Mouse (Mus musculus) MEL (cell line): ENCODE measurements around the gene Fank1. TPM values are rescaled to one million over a fixed set of nuclear protein-coding genes. Genes with fewer than 3 reads are reported as not detected.

Experiments
- DNase-seq: peaks from one replicate; pipeline ENCODE4 v3.0.0; 2011; ENCODE audit warnings: low read depth, low spot score
- H3K27ac ChIP-seq: 2 replicates; pipeline ENCODE4 v1.5.1; 2012; ENCODE audit warnings: low read depth, mild to moderate bottlenecking, control low read depth, low read length, moderate library complexity; ENCODE audit not compliant: control insufficient read depth
- H3K27me3 ChIP-seq, 2 experiments: fragments of 150-350 bp in 1 of 2; sonication (generic) in 1 of 2; 2 replicates each; pipeline ENCODE4 v1.6.1; 2012; ENCODE audit warnings: low read length in 2 of 2, mild to moderate bottlenecking in 2 of 2, improper control_type of control experiment in 1 of 2, moderate library complexity in 1 of 2; ENCODE audit not compliant: insufficient read depth in 2 of 2, control insufficient read depth in 1 of 2
- H3K36me3 ChIP-seq, 2 experiments: 2 replicates each; pipeline ENCODE4 v1.6.1; 2012 to 2014; ENCODE audit warnings: low read length in 2 of 2, improper control_type of control experiment in 1 of 2, inconsistent platforms in 1 of 2, mild to moderate bottlenecking in 1 of 2; ENCODE audit not compliant: insufficient read depth in 2 of 2, control insufficient read depth in 1 of 2
- H3K4me1 ChIP-seq, 2 experiments: fragments of 150-350 bp in 1 of 2; sonication (generic) in 1 of 2; 2 replicates each; pipeline ENCODE4 v1.6.1; 2012; ENCODE audit warnings: low read length in 2 of 2, improper control_type of control experiment in 1 of 2, mild to moderate bottlenecking in 1 of 2; ENCODE audit not compliant: insufficient read depth in 2 of 2, control insufficient read depth in 1 of 2
- H3K4me3 ChIP-seq, 2 experiments: fragments of 150-350 bp in 1 of 2; sonication (generic) in 1 of 2; 2 replicates each; pipeline ENCODE4 v1.5.1; 2012; ENCODE audit warnings: low read depth in 2 of 2, low read length in 2 of 2, mild to moderate bottlenecking in 2 of 2, moderate library complexity in 2 of 2, control low read depth in 1 of 2, improper control_type of control experiment in 1 of 2; ENCODE audit not compliant: control insufficient read depth in 1 of 2, insufficient read depth in 1 of 2
- H3K79me2 ChIP-seq: 2 replicates; pipeline ENCODE4 v1.6.1; 2012; ENCODE audit warnings: mild to moderate bottlenecking, low read length, moderate library complexity; ENCODE audit not compliant: control insufficient read depth, poor library complexity, insufficient read depth
- H3K9ac ChIP-seq: 2 replicates; pipeline ENCODE4 v1.6.1; 2012; ENCODE audit warnings: low read depth, mild to moderate bottlenecking, control low read depth, low read length, moderate library complexity; ENCODE audit not compliant: control insufficient read depth, poor library complexity, severe bottlenecking
- H3K9me3 ChIP-seq: fragments of 150-350 bp; sonication (generic); replicated peaks from 2 replicates; pipeline ENCODE4 v1.6.1; 2012; ENCODE audit warnings: mild to moderate bottlenecking, low read length, improper control_type of control experiment, moderate library complexity; ENCODE audit not compliant: insufficient read depth
- BHLHE40 ChIP-seq: IDR thresholded peaks from 2 replicates; pipeline ENCODE4 v1.6.1; 2012; ENCODE audit warnings: low read depth, mild to moderate bottlenecking, inconsistent platforms, low read length, improper control_type of control experiment, borderline replicate concordance
- CHD1 ChIP-seq: IDR thresholded peaks from 2 replicates; pipeline ENCODE4 v1.6.1; 2012; ENCODE audit warnings: low read depth, mild to moderate bottlenecking, inconsistent platforms, low read length, improper control_type of control experiment
- CTCF ChIP-seq, 3 experiments: IDR thresholded peaks in 2 of 3; conservative IDR thresholded peaks in 1 of 3; 2 replicates each; pipeline ENCODE4 v1.5.1; 2011 to 2012; ENCODE audit warnings: low read length in 3 of 3, low read depth in 2 of 3, mild to moderate bottlenecking in 2 of 3, improper control_type of control experiment in 1 of 3, inconsistent platforms in 1 of 3, mixed read lengths in 1 of 3, moderate library complexity in 1 of 3; ENCODE audit not compliant: control insufficient read depth in 1 of 3, insufficient read depth in 1 of 3, poor library complexity in 1 of 3, severe bottlenecking in 1 of 3
- E2F4 ChIP-seq: IDR thresholded peaks from 2 replicates; pipeline ENCODE4 v1.6.1; 2011; ENCODE audit warnings: low read depth, low read length, improper control_type of control experiment, borderline replicate concordance
- GATA1 ChIP-seq: IDR thresholded peaks from 2 replicates; pipeline ENCODE4 v1.6.1; 2011; ENCODE audit warnings: low read depth, low read length, improper control_type of control experiment
- HCFC1 ChIP-seq: IDR thresholded peaks from 2 replicates; pipeline ENCODE4 v1.6.1; 2012; ENCODE audit warnings: low read depth, mild to moderate bottlenecking, inconsistent platforms, low read length, improper control_type of control experiment, moderate library complexity
- KAT2A ChIP-seq: conservative IDR thresholded peaks from 2 replicates; pipeline ENCODE4 v1.6.1; 2012; ENCODE audit warnings: low read depth, low read length, improper control_type of control experiment, inconsistent platforms
- MAZ ChIP-seq: IDR thresholded peaks from 2 replicates; pipeline ENCODE4 v1.6.1; 2012; ENCODE audit warnings: low read depth, mild to moderate bottlenecking, inconsistent platforms, low read length, improper control_type of control experiment
- MEF2A ChIP-seq: IDR thresholded peaks from 2 replicates; pipeline ENCODE4 v1.6.1; 2014; ENCODE audit warnings: low read depth, mild to moderate bottlenecking, inconsistent platforms, low read length, improper control_type of control experiment; ENCODE audit not compliant: poor library complexity, insufficient replicate concordance, severe bottlenecking; ENCODE audit errors: extremely low read depth
- MXI1 ChIP-seq: IDR thresholded peaks from 2 replicates; pipeline ENCODE4 v1.6.1; 2011; ENCODE audit warnings: mild to moderate bottlenecking, low read depth, low read length, improper control_type of control experiment
- MYB ChIP-seq: IDR thresholded peaks from 2 replicates; pipeline ENCODE4 v1.6.1; 2011; ENCODE audit warnings: mild to moderate bottlenecking, low read depth, low read length, improper control_type of control experiment
- MYC ChIP-seq: IDR thresholded peaks from 2 replicates; pipeline ENCODE4 v1.6.1; 2011; ENCODE audit warnings: low read depth, mild to moderate bottlenecking, low read length, improper control_type of control experiment, moderate library complexity
- NRF1 ChIP-seq: IDR thresholded peaks from 2 replicates; pipeline ENCODE4 v1.6.1; 2014; ENCODE audit warnings: low read depth, mild to moderate bottlenecking, inconsistent platforms, low read length, improper control_type of control experiment, moderate library complexity; ENCODE audit not compliant: poor library complexity, insufficient read depth, severe bottlenecking
- POLR2AphosphoS5 ChIP-seq: IDR thresholded peaks from 2 replicates; pipeline ENCODE4 v1.6.1; 2012; ENCODE audit warnings: low read depth, borderline replicate concordance, mild to moderate bottlenecking, inconsistent platforms, low read length, moderate library complexity, mixed read lengths
- RAD21 ChIP-seq: IDR thresholded peaks from 2 replicates; pipeline ENCODE4 v1.6.1; 2011; ENCODE audit warnings: mild to moderate bottlenecking, low read depth, low read length, improper control_type of control experiment
- RCOR1 ChIP-seq: IDR thresholded peaks from 2 replicates; pipeline ENCODE4 v1.6.1; 2012; ENCODE audit warnings: low read depth, mild to moderate bottlenecking, inconsistent platforms, low read length, improper control_type of control experiment
- SIN3A ChIP-seq: IDR thresholded peaks from 2 replicates; pipeline ENCODE4 v1.6.1; 2012; ENCODE audit warnings: low read length, improper control_type of control experiment, inconsistent platforms
- SMC3 ChIP-seq: IDR thresholded peaks from 2 replicates; pipeline ENCODE4 v1.6.1; 2011; ENCODE audit warnings: low read depth, low read length, improper control_type of control experiment
- TBP ChIP-seq: IDR thresholded peaks from 2 replicates; pipeline ENCODE4 v1.8.0; 2011; ENCODE audit warnings: low read depth, low read length, improper control_type of control experiment
- UBTF ChIP-seq: IDR thresholded peaks from 2 replicates; pipeline ENCODE4 v1.6.1; 2012; ENCODE audit warnings: low read depth, mild to moderate bottlenecking, inconsistent platforms, low read length, improper control_type of control experiment, moderate library complexity, borderline replicate concordance; ENCODE audit not compliant: insufficient read depth
- ZKSCAN1 ChIP-seq: IDR thresholded peaks from 2 replicates; pipeline ENCODE4 v1.6.1; 2012; ENCODE audit warnings: low read depth, mild to moderate bottlenecking, inconsistent platforms, low read length, improper control_type of control experiment, moderate library complexity
- ZMIZ1 ChIP-seq: IDR thresholded peaks from 2 replicates; pipeline ENCODE4 v1.6.1; 2012; ENCODE audit warnings: low read depth, mild to moderate bottlenecking, inconsistent platforms, low read length, improper control_type of control experiment, moderate library complexity
- ZNF384 ChIP-seq: IDR thresholded peaks from 2 replicates; pipeline ENCODE4 v1.6.1; 2012; ENCODE audit warnings: low read depth, mild to moderate bottlenecking, inconsistent platforms, low read length, improper control_type of control experiment
- polyA plus RNA-seq, 2 experiments: library from polyadenylated mRNA; stranded (reverse) in 1 of 2; unstranded in 1 of 2; fragments of >175 nt in 1 of 2; fragments of >200 nt in 1 of 2; gene quantifications; 2 replicates each; pipeline versions ENCODE4 v1.2.1 to v1.2.4; 2012; ENCODE audit warnings: low replicate concordance in 2 of 2, low read depth in 1 of 2; ENCODE audit not compliant: insufficient read length in 2 of 2, insufficient read depth in 1 of 2, missing spikeins in 1 of 2
- total RNA-seq: library from RNA; depleted of rRNA; stranded (reverse); fragments of 300-350 nt; gene quantifications from 2 replicates; pipeline ENCODE4 v1.2.3, GENCODE M21; 2012

Fank1 gene
- total and polyA plus RNA-seq, 3 experiments = 0.17 to 1.8 TPM; not detected in 1

- Histone ChIP-seq H3K36me3 (no peaks in the 10 kb centered on the region; a peak in 1 of 4 replicates), H3K27me3 (no peaks in the 10 kb centered on the region), H3K9ac (no peak overlapping the region), H3K4me1 (no peaks in the 10 kb centered on the region), H3K27ac (no peak overlapping the region), H3K79me2 (no peaks in the 10 kb centered on the region), H3K4me3 (no peak overlapping the region), H3K9me3 (no peaks in the 10 kb centered on the region)
- no peak for DNase-seq
- TF ChIP-seq UBTF (no peak), KAT2A (no peak), CTCF (IDR thresholded peaks at IDR 0.05 in 2 of 3, conservative IDR thresholded peaks at IDR 0.05 in 1 of 3; ENCODE audit: control insufficient read depth in 1 of 3, insufficient read depth in 1 of 3, low read depth in 2 of 3, low read length in 3 of 3, poor library complexity in 1 of 3, severe bottlenecking in 1 of 3) (peak in 2 of 3 experiments; percentile 21 to 41; a peak in 3 of 6 replicates), MYC (no peak), ZNF384 (no peak), MYB (no peak), BHLHE40 (no peak), HCFC1 (no peak), CHD1 (no peak), SIN3A (no peak), SMC3 (peak; percentile 18; the same call in 1 of the 2 replicates), RAD21 (peak; percentile 23), RCOR1 (no peak), GATA1 (no peak), TBP (no peak), MAZ (no peak)
Observed at GRCm38 (mm10) chr7:133758716-133759115, 17.9 kb upstream of the Fank1 start.

- no peaks in the 10 kb centered on the region for H3K9me3 ChIP-seq
- no peak overlapping the region for H3K9ac ChIP-seq
- no peaks in the 10 kb centered on the region for H3K79me2 ChIP-seq
- H3K4me1 ChIP-seq = no peaks in the 10 kb centered on the region
- H3K4me3 ChIP-seq = no peak overlapping the region
- TF ChIP-seq ZKSCAN1 (no peak), HCFC1 (no peak), CHD1 (no peak), CTCF (IDR thresholded peaks at IDR 0.05 in 2 of 3, conservative IDR thresholded peaks at IDR 0.05 in 1 of 3; ENCODE audit: control insufficient read depth in 1 of 3, insufficient read depth in 1 of 3, low read depth in 2 of 3, low read length in 3 of 3, poor library complexity in 1 of 3, severe bottlenecking in 1 of 3) (no peak), E2F4 (no peak), SIN3A (no peak), MXI1 (no peak), ZNF384 (no peak), POLR2AphosphoS5 (no peak), MEF2A (no peak), ZMIZ1 (no peak), MAZ (no peak), NRF1 (no peak)
- no peak for DNase-seq
- H3K27me3 ChIP-seq = no peaks in the 10 kb centered on the region
- no peaks in the 10 kb centered on the region; a peak in 1 of 4 replicates for H3K36me3 ChIP-seq
- H3K27ac ChIP-seq = no peak overlapping the region
Observed at GRCm38 (mm10) chr7:133759611-133760353, 16.9 kb upstream of the Fank1 start.
